Mouse (Mus musculus) heart, adult 2 months (tissue): ENCODE measurements around the gene Rab22a.

Experiments used
- CTCF ChIP-seq: fragments of 200-600 bp; IDR thresholded peaks from 2 replicates; pipeline ENCODE4 v1.8.1; 2022; ENCODE audit warnings: antibody characterized with exemption, mild to moderate bottlenecking, moderate library complexity
- EP300 ChIP-seq: fragments of 200-500 bp; IDR thresholded peaks from 2 replicates; pipeline ENCODE4 v1.6.1; 2011; ENCODE audit warnings: low read depth, low read length, control low read depth; ENCODE audit not compliant: insufficient read depth

DNA sequence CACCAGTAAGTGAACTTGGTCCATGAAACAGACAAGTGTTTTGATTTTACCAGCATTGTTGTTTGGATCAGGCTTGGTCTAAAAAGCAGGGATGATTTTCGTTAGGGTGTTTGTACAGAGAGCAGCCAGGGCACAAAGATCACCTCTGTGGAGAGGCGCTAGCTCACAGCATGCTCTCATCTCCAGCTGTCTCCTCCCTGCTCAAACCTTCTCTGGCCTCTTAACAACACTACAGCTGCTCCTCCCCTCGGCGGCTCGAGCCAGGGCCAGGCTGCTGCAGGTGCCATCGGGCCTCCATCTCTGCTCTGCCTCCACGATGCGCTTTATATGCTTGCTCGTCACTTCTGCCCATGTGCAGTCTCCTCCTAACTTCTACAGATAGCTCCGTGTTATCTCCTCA lies 23.2 kb downstream of the Rab22a start:
- TF ChIP-seq CTCF = no peak
- TF ChIP-seq EP300 = no peak
